Mouse (Mus musculus) MEL (cell line): ENCODE data around the gene Rilpl1.

Experiments used
- CTCF ChIP-seq, 3 experiments: IDR thresholded peaks in 2 of 3; conservative IDR thresholded peaks in 1 of 3; 2 replicates each; pipeline ENCODE4 v1.5.1; 2011 to 2012; ENCODE audit warnings: low read length in 3 of 3, low read depth in 2 of 3, mild to moderate bottlenecking in 2 of 3, improper control_type of control experiment in 1 of 3, inconsistent platforms in 1 of 3, mixed read lengths in 1 of 3, moderate library complexity in 1 of 3; ENCODE audit not compliant: control insufficient read depth in 1 of 3, insufficient read depth in 1 of 3, poor library complexity in 1 of 3, severe bottlenecking in 1 of 3
- JUND ChIP-seq: IDR thresholded peaks from 2 replicates; pipeline ENCODE4 v1.6.1; 2011; ENCODE audit warnings: low read depth, mild to moderate bottlenecking, improper control_type of control experiment, low read length
- KAT2A ChIP-seq: conservative IDR thresholded peaks from 2 replicates; pipeline ENCODE4 v1.6.1; 2012; ENCODE audit warnings: low read depth, low read length, improper control_type of control experiment, inconsistent platforms
- MAX ChIP-seq: IDR thresholded peaks from 2 replicates; pipeline ENCODE4 v1.6.1; 2011; ENCODE audit warnings: low read length, improper control_type of control experiment
- NRF1 ChIP-seq: IDR thresholded peaks from 2 replicates; pipeline ENCODE4 v1.6.1; 2014; ENCODE audit warnings: low read depth, mild to moderate bottlenecking, inconsistent platforms, low read length, improper control_type of control experiment, moderate library complexity; ENCODE audit not compliant: poor library complexity, insufficient read depth, severe bottlenecking

DNA sequence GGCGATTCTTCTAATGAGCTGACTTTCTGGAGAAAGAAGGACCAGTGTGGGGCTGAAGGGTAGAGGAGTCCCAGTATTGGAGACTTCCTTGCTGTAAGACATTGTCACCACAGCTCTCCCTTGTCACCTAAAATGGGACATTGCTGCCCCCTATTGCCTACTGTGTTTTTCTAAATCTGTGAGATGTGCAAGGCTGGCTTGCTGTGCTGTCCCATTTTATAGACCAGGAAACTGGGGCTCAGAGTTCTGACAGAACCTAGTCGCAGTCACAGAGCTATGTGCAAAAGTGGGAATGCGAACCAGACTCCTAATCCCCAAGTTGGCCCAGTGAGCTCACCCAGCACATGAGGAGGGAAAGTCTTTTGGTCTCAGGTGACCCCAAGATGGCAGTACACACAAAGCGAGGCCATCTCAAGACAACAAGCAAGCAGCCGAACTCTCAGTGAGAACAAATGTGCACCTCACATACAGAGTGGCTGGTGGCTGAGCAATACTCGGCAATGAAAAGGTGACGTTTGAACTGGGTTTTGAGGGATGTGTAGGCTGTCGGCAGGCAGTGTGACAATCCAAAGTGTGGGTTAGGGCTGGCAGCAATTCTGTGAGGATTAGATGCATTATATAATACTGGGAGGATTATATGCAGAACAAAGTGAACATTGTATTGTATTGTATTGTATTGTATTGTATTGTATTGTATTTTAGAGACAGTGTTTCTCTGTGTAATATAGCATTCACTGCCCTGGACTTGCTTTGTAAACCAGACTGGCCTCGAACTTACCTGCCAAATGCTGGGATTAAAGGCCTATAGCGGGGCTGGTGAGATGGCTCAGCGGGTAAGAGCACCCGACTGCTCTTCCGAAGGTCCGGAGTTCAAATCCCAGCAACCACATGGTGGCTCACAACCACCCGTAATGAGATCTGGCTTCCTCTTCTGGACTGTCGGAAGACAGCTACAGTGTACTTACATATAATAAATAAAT, 7.9 kb upstream of the Rilpl1 start:
- TF ChIP-seq KAT2A = no peak
- TF ChIP-seq MAX = no peak
- peak; percentile 36 to 85 (median 49) for TF ChIP-seq CTCF (IDR thresholded peaks at IDR 0.05 in 2 of 3, conservative IDR thresholded peaks at IDR 0.05 in 1 of 3; ENCODE audit: control insufficient read depth in 1 of 3, insufficient read depth in 1 of 3, low read depth in 2 of 3, low read length in 3 of 3, poor library complexity in 1 of 3, severe bottlenecking in 1 of 3)
- no peak for TF ChIP-seq JUND
- no peak for TF ChIP-seq NRF1
